Mouse (Mus musculus) embryonic facial prominence, embryonic 13.5 days (tissue): ENCODE measurements around the gene Stk11ip. TPM values are rescaled to one million over a fixed set of nuclear protein-coding genes. Genes with fewer than 3 reads are reported as not detected.

ENCODE experiments used
- ATAC-seq: fragments of 200-750 bp; cut with Nextera tagmentation; 2 replicates; pipeline ENCODE4 v1.8.0; 2017; ENCODE audit warnings: low read depth; ENCODE audit not compliant: insufficient number of reproducible peaks, insufficient read depth, low FRiP score, low TSS enrichment
- H3K27ac ChIP-seq: fragments of 300-500 bp; sonication (generic); 2 replicates; pipeline ENCODE4 v1.5.1; 2015; ENCODE audit warnings: moderate library complexity, mild to moderate bottlenecking, inconsistent platforms
- H3K27me3 ChIP-seq: fragments of 300-500 bp; sonication (generic); 2 replicates; pipeline ENCODE4 v1.6.1; 2015; ENCODE audit warnings: mild to moderate bottlenecking, inconsistent platforms
- H3K36me3 ChIP-seq: fragments of 300-500 bp; sonication (generic); 2 replicates; pipeline ENCODE4 v1.6.1; 2015; ENCODE audit warnings: mild to moderate bottlenecking, inconsistent platforms
- H3K4me1 ChIP-seq: fragments of 300-500 bp; sonication (generic); 2 replicates; pipeline ENCODE4 v1.6.1; 2015; ENCODE audit warnings: inconsistent platforms
- H3K4me2 ChIP-seq: fragments of 300-500 bp; sonication (generic); 2 replicates; pipeline ENCODE4 v1.6.1; 2015; ENCODE audit warnings: moderate library complexity, mild to moderate bottlenecking, inconsistent platforms
- H3K4me3 ChIP-seq: fragments of 300-500 bp; sonication (generic); 2 replicates; pipeline ENCODE4 v1.5.1; 2015; ENCODE audit warnings: mild to moderate bottlenecking, inconsistent platforms
- H3K9ac ChIP-seq: fragments of 300-500 bp; sonication (generic); 2 replicates; pipeline ENCODE4 v1.6.1; 2015; ENCODE audit warnings: mild to moderate bottlenecking, inconsistent platforms
- H3K9me3 ChIP-seq: fragments of 300-500 bp; sonication (generic); 2 replicates; pipeline ENCODE4 v1.6.1; 2016; ENCODE audit warnings: inconsistent platforms
- WGBS: fragments of 180-500 bp; shearing (Covaris S2); methylation state at CpG from one replicate; pipeline ENCODE4 v1.1.7; 2015; ENCODE audit warnings: mixed read lengths; 5-methylcytosine and 5-hydroxymethylcytosine counted together
- polyA plus RNA-seq: library from polyadenylated mRNA; unstranded; fragments of >200 nt; fragmentation: Nextera tagmentation; extraction: Ambion mirVana; gene quantifications from 2 replicates; pipeline ENCODE4 v1.2.1, GENCODE M21; 2015

The Stk11ip gene
- polyA plus RNA-seq, 1 experiment from 2014 or later, result 22.0 TPM

GRCm38 (mm10) chr1:75547351-75547750 lies 26.0 kb downstream of the Stk11ip start:
- Histone ChIP-seq H3K4me3 (peak overlapping the region; percentile 77), H3K9me3 (peaks cover 4% of the 10 kb centered on the region; the same call in 1 of the 2 replicates), H3K4me2 (peak overlapping the region; percentile 70), H3K27ac (no peak overlapping the region), H3K27me3 (no peaks in the 10 kb centered on the region), H3K4me1 (peaks cover 15% of the 10 kb centered on the region), H3K36me3 (peaks cover 42% of the 10 kb centered on the region), H3K9ac (0 out of 2 replicates have a peak overlapping the region, but pooled peaks have one; percentile 91)
- ATAC-seq, result no peak
- WGBS, result 93% methylated on average over 13 of the region's 13 CpGs

DNA sequence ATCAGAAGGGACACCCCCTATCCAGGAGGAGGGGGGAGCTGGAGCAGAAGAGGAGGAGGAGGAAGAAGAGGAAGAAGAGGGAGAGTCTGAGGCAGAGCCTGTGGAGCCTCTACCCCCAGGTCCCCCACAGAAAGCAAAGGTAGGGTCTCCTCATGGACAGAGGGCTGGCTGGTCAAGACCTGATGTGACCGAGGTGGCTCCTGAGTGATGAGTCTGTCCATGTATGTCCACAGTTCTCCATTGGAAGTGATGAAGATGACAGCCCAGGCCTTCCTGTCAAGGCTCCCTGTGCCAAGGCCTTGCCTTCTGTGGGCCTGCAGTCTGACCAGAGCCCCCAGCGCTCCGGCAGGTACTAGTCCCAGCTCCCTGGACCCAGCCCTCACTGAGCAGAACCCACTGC lies 26.8 kb downstream of the Stk11ip start:
- Histone ChIP-seq H3K27ac (no peak overlapping the region), H3K4me2 (no peak overlapping the region), H3K27me3 (no peaks in the 10 kb centered on the region), H3K9me3 (peaks cover under 1% of the 10 kb centered on the region; the same call in 1 of the 2 replicates), H3K9ac (no peak overlapping the region), H3K36me3 (peaks cover 49% of the 10 kb centered on the region), H3K4me1 (peaks cover 15% of the 10 kb centered on the region), H3K4me3 (no peak overlapping the region)
- WGBS, result 98% methylated on average over 3 of the region's 3 CpGs
- no peak for ATAC-seq

DNA sequence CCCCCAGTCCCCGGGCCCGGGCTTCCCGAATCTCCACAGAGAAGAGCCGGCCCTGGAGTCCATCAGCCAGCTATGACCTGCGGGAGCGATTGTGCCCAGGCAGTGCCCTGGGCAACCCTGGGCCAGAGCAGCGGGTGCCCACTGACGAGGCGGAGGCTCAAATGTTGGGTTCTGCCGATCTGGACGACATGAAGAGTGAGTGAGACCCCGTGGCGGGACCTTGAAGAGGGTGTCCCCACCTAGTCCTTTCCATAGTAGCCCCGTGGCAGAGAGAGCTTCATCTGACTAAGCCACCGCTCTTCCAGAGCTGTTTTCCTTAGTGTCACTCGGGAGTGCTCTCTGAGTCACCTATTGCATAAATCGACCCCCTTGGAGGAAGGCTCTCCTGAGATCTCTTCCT lies 27.5 kb downstream of the Stk11ip start:
- ATAC-seq, result no peak
- no peak overlapping the region for H3K9ac ChIP-seq
- H3K4me2 ChIP-seq, result no peak overlapping the region
- no peak overlapping the region for H3K4me3 ChIP-seq
- H3K27ac ChIP-seq, result peak overlapping the region; percentile 4; the same call in 1 of the 2 replicates
- H3K9me3 ChIP-seq, result no peaks in the 10 kb centered on the region
- peaks cover 15% of the 10 kb centered on the region for H3K4me1 ChIP-seq
- H3K27me3 ChIP-seq, result no peaks in the 10 kb centered on the region
- 90% methylated on average over 17 of the region's 17 CpGs for WGBS
- H3K36me3 ChIP-seq, result peaks cover 57% of the 10 kb centered on the region

DNA sequence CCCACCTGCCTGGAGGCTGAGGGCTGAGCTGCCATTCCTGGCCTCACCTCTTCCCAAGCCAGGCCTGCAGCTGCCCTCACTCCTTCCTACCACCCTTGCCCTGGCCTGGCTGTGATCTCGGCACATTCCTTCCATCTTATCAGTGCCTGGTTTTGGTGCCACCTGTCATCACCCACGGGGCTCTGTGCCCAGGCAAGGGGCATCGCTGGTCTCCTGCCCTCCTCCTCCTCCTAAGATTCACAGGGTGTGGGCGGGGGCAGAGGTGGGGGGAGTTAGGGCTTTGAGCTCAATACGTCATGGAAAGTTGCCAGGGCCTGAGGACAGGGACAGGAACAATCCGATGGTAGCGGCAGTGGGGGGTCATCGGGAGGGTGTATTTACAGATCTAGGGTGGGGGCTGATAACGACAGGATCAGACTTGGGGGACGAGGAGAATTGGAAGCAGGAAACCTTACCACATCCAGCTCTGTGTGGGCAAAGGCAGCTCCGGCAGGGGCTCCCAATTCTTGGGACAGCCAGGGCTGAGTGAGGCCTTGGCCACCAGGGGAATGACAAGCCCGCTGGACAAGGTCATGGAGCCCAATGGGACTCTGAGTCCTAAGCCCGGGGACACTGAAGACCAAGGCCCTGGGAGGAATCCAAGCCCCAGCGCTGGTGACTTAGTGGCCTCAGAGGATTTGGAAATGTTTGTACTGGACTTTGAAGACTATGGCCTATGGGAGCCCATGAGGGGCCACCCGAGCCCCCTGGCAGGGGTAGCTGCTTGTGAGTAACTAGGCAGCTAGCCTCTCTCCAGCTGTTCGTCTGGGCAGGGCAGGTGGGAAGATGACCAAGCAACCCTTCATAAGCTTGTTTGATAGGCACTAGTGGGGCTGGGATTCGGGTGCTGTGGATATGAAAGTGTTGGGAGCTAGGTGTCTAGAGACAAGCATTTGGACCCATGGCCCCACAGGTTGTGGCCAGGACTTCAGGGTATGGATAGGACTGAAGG lies 28.3 kb downstream of the Stk11ip start:
- 79% methylated on average over 17 of the region's 17 CpGs for WGBS
- peaks cover 64% of the 10 kb centered on the region for H3K36me3 ChIP-seq
- H3K4me2 ChIP-seq, result no peak overlapping the region
- ATAC-seq, result no peak
- peaks cover 15% of the 10 kb centered on the region for H3K4me1 ChIP-seq
- no peaks in the 10 kb centered on the region for H3K27me3 ChIP-seq
- no peaks in the 10 kb centered on the region for H3K9me3 ChIP-seq
- no peak overlapping the region for H3K4me3 ChIP-seq
- no peak overlapping the region for H3K27ac ChIP-seq
- no peak overlapping the region for H3K9ac ChIP-seq

DNA sequence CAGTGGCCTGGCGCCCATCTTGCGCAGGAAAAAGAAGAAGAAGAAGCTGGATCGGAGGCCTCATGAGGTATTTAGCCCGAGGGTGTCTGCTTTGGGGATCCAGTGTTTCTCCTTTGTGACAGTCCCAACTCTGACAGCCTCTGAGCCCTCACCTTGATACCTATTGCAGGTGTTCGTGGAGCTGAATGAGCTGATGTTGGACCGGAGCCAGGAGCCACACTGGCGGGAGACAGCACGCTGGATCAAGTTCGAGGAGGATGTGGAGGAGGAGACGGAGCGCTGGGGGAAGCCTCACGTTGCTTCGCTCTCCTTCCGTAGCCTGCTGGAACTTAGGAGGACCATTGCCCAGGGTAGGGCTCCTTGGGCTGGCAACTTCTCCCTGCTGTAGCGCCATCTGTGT lies 29.3 kb downstream of the Stk11ip start:
- Histone ChIP-seq H3K27ac (no peak overlapping the region), H3K4me1 (peaks cover 14% of the 10 kb centered on the region), H3K4me2 (no peak overlapping the region), H3K36me3 (peaks cover 74% of the 10 kb centered on the region), H3K9me3 (no peaks in the 10 kb centered on the region), H3K9ac (peak overlapping the region; percentile 49), H3K27me3 (no peaks in the 10 kb centered on the region), H3K4me3 (no peak overlapping the region)
- ATAC-seq, result no peak
- WGBS, result 80% methylated on average over 15 of the region's 15 CpGs

GRCm38 (mm10) chr1:75555680-75556079 lies 34.4 kb downstream of the Stk11ip start:
- Histone ChIP-seq H3K27me3 (no peaks in the 10 kb centered on the region), H3K4me1 (peaks cover 16% of the 10 kb centered on the region), H3K4me3 (no peak overlapping the region), H3K36me3 (peaks cover 76% of the 10 kb centered on the region), H3K9me3 (no peaks in the 10 kb centered on the region), H3K4me2 (no peak overlapping the region), H3K9ac (no peak overlapping the region), H3K27ac (no peak overlapping the region)
- no peak for ATAC-seq
- 86% methylated on average over 7 of the region's 7 CpGs for WGBS

DNA sequence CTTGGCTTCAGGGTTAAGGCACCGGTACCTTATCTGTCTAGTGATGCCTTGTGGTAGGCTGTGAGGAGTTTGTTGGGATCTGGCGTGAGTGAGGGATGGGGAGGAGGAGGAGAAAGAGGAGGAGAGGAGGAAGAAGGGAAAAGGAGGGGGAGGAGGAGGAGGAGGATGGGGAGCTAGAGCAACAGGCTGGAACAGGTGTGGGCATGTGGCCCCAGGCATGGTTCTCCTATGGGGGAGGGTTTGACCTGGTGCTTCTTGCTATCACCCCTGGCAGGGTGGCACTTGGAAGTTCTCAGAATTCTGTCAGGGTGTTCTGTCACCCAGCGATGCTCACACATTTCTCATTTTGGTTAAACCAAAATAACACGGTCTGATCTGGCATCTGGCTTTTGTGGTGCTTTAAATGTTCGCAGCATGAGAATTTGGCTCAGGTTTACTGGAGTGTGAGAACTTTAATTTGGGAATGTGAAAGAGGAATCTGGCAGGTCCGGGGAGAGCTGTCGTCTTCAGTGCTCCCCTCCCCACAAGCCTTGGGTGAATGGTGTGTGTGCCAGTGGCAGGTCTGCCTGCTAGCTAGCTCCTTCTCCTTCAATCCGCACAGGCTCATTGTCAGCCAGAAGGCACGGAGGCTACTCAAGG lies 34.9 kb downstream of the Stk11ip start:
- H3K27ac ChIP-seq, result no peak overlapping the region
- H3K27me3 ChIP-seq, result no peaks in the 10 kb centered on the region
- H3K36me3 ChIP-seq, result peaks cover 70% of the 10 kb centered on the region
- WGBS, result 82% methylated on average over 9 of the region's 9 CpGs
- no peaks in the 10 kb centered on the region for H3K9me3 ChIP-seq
- no peak overlapping the region for H3K9ac ChIP-seq
- H3K4me1 ChIP-seq, result peaks cover 16% of the 10 kb centered on the region
- H3K4me3 ChIP-seq, result no peak overlapping the region
- H3K4me2 ChIP-seq, result no peak overlapping the region
- no peak for ATAC-seq

- no peaks in the 10 kb centered on the region for H3K27me3 ChIP-seq
- no peak for ATAC-seq
- no peak overlapping the region for H3K27ac ChIP-seq
- peaks cover 20% of the 10 kb centered on the region for H3K4me1 ChIP-seq
- no peak overlapping the region for H3K9ac ChIP-seq
- H3K4me3 ChIP-seq, result no peak overlapping the region
- H3K36me3 ChIP-seq, result peaks cover 63% of the 10 kb centered on the region
- 87% methylated on average over 7 of the region's 7 CpGs for WGBS
- no peak overlapping the region for H3K4me2 ChIP-seq
- H3K9me3 ChIP-seq, result no peaks in the 10 kb centered on the region
These were observed 35.7 kb downstream of the Stk11ip start for GRCm38 (mm10) chr1:75557041-75557440.

DNA sequence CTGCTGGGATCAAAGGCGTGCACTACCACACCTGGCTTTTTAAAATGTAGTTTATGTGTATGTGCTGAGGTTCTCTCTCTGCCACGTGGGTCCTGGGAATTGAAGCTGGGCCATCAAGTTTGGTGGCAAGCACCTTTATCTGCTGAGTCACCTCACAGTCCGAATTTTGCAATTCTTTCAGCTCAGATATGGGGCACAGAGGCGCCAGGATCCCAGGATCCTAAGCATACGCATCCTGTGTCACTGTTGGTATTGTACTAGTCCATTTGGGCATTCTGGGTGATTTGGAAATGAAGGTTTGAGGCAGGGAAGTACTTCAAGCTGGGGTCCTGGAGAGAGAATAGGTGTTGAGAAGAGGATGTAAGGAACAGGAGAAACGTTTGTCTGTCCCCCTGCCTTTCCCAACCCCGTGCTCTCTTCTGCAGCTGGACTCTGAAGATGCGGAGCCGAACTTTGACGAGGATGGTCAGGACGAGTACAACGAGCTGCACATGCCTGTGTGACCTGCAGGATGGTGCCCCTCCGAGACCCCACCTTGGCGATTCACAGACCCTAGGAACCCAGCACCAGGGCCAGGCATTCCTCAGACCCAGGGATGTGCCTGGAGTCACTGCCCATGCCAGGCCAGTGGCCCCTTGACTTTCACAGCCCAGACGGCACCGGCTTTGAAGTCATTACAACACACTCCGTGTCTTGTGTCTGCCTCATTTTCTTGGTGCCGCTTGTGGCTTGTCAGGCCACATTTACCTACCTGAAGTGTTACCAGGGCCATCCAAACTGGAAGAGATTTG lies 37.3 kb downstream of the Stk11ip start:
- ATAC-seq, result no peak
- peak overlapping the region; percentile 57 for H3K9ac ChIP-seq
- 82% methylated on average over 18 of the region's 18 CpGs for WGBS
- peak overlapping the region; percentile 29; the same call in 1 of the 2 replicates for H3K4me3 ChIP-seq
- H3K27me3 ChIP-seq, result no peaks in the 10 kb centered on the region
- H3K36me3 ChIP-seq, result peaks cover 47% of the 10 kb centered on the region
- peak overlapping the region; percentile 53; the same call in 1 of the 2 replicates for H3K4me2 ChIP-seq
- H3K4me1 ChIP-seq, result peaks cover 20% of the 10 kb centered on the region
- peak overlapping the region; percentile 89 for H3K27ac ChIP-seq
- H3K9me3 ChIP-seq, result peaks cover 3% of the 10 kb centered on the region; the same call in 1 of the 2 replicates

- Histone ChIP-seq H3K27ac (peak overlapping the region; percentile 89), H3K27me3 (no peaks in the 10 kb centered on the region), H3K9ac (peak overlapping the region; percentile 57), H3K9me3 (peaks cover 3% of the 10 kb centered on the region; the same call in 1 of the 2 replicates), H3K4me2 (peak overlapping the region; percentile 53), H3K4me3 (peak overlapping the region; percentile 29), H3K36me3 (peaks cover 39% of the 10 kb centered on the region), H3K4me1 (peaks cover 20% of the 10 kb centered on the region)
- 3% methylated on average over 17 of the region's 17 CpGs for WGBS
- ATAC-seq, result peak; percentile 93
These were observed 38.0 kb downstream of the Stk11ip start for GRCm38 (mm10) chr1:75559212-75559925.
